Mouse (Mus musculus): ENCODE data around the gene Gast.

DNA sequence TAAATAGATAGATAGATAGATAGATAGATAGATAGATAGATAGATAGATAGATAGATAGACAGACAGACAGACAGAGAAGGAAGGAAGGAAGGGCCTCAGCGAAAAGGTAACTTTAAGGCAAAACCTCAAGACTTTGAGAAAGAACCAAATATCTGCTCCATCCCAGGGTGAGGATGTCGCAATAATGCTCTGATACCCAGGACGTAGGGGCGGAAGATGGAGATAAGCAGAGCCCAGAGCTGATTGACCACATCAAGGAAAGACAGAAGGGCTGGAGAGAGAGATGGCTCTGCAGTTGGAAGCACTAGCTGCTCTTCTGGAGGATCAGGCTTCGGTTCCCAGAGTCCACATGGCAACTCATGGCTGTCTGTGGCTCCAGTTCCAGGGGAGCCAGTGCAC, 32.9 kb upstream of the Gast start:
- no peak for TF ChIP-seq GATA1 (IDR thresholded peaks at IDR 0.05; ENCODE audit: low read length)
- no peak for TF ChIP-seq TAL1 (IDR thresholded peaks at IDR 0.05; ENCODE audit: low read length)
